Mouse (Mus musculus) gastrocnemius, adult 8-10 months (tissue): ENCODE data around the gene Ppp1r13b. TPM values are rescaled to one million over a fixed set of nuclear protein-coding genes. Genes with fewer than 3 reads are reported as not detected.

Experiments used
- DNase-seq, 2 experiments: peaks; one replicate each; pipeline ENCODE4 v3.0.0; 2022; ENCODE audit warnings: low spot score in 2 of 2
- total RNA-seq, 4 experiments: library from RNA; stranded (reverse); gene quantifications; 2 replicates each; pipeline ENCODE4 v1.2.4; 2022

The Ppp1r13b gene
- total RNA-seq, 4 experiments from 2014 or later: 4.1 to 8.0 (median 6.0) TPM

- no peak for DNase-seq
Observed at GRCm38 (mm10) chr12:111829447-111829846, 78.5 kb downstream of the Ppp1r13b start.

GRCm38 (mm10) chr12:111827556-111827955, 80.4 kb downstream of the Ppp1r13b start:
- DNase-seq: no peak

DNA sequence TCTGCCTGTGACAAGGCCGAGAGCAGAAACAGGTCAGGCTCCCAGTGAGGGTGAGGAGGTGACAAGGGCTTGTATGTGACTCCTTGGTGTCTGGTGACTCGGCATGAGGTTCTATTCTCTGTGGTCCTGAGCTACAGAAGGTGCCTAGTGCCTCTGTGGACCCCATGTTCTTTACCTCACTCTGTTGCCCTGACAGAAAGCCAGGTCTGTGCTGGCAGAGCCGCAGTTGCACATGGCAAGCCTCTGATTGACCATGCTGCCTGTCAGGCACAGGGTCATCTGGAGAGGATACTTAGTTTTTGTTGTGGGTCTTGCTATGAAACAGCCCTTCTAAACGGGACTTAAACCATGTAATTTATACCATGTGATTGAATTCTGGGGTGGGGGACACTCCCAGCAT, 86.0 kb downstream of the Ppp1r13b start:
- DNase-seq: no peak

GRCm38 (mm10) chr12:111820708-111821107, 87.2 kb downstream of the Ppp1r13b start:
- no peak for DNase-seq

- DNase-seq: no peak
Observed at GRCm38 (mm10) chr12:111819936-111820335, 88.0 kb downstream of the Ppp1r13b start.

GRCm38 (mm10) chr12:111817991-111818390, 89.9 kb downstream of the Ppp1r13b start:
- DNase-seq: no peak

- DNase-seq: no peak
Observed at GRCm38 (mm10) chr12:111816967-111817366, 90.9 kb downstream of the Ppp1r13b start.

DNA sequence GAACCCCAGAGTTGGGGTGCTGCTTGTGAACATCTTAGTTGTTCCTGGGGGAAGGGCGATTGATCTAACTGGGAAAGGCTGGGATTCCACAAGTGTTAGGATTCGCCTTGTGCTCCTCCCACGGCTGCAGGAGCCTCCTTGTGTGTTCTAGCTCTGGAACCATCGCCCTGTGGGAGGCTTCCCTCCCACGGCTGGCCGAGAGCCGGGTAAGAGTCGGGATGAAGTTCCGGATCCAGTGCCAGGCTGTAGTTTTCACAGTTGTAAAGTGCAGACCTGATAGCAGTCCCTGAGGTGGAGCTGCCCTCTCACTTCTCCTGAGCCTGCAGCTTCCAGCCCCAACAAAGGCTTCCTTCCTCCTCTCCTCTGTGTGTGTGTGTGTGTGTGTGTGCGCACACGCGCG, 91.4 kb downstream of the Ppp1r13b start:
- peak in 1 of 2 experiments; percentile 42 for DNase-seq

DNA sequence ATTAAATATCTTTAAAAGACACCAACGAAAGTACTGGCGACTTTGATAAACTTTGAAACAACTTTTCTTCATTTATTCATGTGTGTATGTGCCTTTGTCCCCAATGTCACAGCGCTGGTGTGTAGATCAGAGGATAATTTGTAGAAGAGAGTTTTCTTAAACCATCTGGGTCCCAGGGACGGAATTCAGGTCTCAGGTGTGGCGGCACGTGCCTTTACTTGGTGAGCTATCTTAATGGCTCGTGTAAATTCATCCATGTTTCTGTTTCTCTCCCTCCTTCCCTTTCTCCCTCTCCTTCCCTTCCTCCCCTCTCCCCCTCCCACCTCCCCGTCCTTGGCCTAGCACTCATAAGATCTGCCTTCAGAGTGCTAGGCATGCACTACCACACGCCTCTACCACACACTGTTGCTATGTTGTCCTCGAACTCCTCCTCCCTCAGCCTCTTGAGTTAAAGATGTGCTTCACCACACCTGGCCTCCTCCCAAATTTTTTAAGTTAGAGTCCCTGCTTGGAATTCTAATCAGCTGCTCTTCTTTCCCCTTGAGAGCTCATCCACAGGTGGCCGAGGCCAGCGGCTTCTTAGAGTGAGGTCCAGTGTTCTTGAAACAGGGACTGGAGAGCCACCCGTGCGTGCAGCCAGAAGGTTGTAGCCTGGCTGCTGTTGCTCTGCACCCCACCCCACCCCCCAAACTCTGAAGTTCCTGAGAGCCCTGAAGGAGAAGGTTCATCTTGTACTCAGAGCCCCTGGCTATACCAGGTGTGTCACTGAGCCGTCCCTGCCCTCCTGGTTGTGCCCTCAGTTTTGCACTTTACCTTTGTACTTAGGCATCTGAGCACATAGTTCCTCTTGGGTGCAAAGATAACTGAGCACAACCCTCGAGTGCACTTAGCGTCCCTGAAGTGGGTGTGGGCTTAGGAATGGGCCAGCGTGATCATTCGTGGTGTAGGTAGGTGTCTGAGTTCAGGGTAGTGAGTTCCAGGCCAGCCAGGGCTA, 92.8 kb downstream of the Ppp1r13b start:
- DNase-seq: no peak

DNA sequence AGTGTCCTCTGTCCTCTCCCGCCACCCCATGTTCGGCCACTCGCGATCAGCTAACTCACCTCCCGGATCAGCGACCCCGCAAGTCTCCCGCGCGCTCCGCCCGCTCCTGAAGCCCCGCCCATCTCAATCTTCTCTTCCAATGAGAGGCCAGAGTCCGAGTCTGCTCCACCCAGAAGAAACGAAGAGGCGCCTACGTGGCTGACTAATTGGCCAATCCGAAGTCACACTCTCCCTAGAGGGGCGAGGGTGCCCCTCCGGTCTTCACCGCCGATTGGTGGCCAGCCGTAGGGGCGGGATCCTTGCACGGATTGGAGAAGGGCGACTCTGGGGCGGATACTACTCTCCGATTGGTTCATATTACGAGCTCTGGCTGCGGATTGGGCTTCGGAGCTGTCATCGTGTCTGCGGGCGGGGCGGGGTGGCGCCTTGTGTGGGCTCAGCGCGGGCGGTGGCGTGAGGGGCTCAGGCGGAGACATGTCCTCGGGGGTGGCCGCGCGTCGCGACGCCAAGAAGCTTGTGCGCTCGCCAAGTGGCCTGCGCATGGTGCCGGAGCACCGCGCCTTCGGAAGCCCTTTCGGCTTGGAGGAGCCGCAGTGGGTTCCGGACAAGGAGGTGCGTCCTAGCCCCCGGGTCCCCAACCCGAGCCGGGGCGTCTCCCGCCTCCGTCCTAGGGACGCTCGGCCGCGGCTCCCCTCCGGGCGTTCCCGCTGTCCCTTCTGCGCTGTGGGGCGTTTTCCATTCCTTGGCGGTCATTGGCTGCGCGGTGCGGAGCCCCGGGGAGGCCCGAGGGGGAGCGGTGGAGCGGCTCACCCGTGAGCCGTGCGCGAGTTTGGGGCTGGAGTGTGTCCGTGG, 93.9 kb downstream of the Ppp1r13b start, which contains the start of the genes Xrcc3 and Zfyve21:
Xrcc3 (minus strand) TSS at position 108 of the 852 bp plus-strand sequence.
Zfyve21 (plus strand) TSS at position 405 of the 852 bp plus-strand sequence.
- peak; percentile 96 to 97 for DNase-seq

DNA sequence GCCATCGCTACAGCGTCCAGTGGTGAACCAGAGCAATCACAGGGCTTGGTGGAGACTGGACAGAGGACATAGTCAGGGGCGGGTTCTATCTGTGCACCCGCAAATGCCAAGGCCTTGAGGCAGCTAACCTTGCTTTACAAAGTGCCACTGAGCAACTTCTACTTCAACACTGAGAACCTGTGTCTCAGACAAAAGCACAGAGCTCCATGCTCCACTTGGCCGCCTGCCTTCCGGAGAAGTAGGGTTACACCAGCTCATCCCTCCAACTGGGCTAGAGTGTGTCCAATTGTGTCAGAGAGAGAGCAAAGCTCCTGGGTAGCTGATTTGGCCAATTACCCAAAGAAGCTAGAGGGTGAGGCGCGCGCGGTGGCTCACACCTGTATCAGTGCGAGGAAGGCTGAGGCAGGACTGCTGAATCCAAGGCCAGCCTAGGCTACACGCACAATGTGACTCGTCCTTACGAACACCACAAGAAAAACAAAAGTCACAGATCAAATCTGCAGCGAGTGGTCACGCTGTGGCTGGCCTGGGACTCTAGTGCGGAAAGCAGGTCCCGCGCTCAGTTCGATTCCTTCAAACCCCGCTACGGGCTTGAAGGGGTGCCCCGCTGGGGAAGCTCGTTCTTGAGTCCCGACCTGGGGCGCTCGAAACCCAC, 94.7 kb downstream of the Ppp1r13b start:
- peak in 1 of 2 experiments; percentile 25 for DNase-seq

- DNase-seq: no peak
Observed at GRCm38 (mm10) chr12:111812611-111813010, 95.3 kb downstream of the Ppp1r13b start.

GRCm38 (mm10) chr12:111812075-111812474, 95.8 kb downstream of the Ppp1r13b start:
- no peak for DNase-seq

GRCm38 (mm10) chr12:111809762-111810161, 98.1 kb downstream of the Ppp1r13b start:
- peak; percentile 65 to 81 for DNase-seq

DNA sequence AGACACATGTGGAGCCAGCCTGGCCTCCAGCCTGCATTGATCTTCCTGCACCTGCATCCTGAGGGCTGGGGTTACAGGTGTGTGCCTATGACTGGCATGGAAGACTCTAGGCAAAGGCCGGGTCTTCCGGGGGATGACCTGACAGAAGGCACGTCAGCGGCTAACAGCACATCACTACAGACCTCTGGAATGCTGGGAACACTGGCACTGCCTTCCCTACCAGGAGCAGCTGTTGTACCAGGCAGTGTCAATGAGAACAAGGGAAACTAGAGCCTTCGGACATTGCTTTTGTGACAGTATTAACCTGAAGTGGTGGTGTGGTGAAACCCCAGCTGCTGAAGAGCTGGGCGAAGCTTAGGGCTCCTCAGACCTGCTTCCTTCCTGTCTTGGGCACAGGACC, 99.1 kb downstream of the Ppp1r13b start:
- DNase-seq: no peak

DNA sequence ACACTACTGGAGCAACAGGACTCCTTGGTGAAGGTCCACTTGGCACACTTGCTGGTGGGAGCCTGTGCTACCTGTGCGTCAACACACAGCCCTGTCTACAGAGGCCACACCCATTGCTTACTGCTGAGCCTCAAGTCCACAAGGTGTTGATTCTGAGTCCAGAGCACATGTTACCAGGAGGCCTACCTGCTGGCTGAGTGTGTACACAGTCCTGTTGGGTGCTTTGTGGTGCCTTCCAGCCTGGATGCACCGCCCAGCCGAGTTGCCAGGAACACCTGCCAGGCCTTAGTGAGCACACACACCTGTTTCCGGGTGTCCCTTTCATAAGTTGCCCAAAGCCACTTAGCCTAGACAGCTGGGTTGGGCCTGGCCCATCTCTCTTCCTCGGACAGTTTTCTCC, 104.4 kb downstream of the Ppp1r13b start:
- DNase-seq: no peak

- no peak for DNase-seq
Observed at GRCm38 (mm10) chr12:111800459-111801183, 107.3 kb downstream of the Ppp1r13b start.

DNA sequence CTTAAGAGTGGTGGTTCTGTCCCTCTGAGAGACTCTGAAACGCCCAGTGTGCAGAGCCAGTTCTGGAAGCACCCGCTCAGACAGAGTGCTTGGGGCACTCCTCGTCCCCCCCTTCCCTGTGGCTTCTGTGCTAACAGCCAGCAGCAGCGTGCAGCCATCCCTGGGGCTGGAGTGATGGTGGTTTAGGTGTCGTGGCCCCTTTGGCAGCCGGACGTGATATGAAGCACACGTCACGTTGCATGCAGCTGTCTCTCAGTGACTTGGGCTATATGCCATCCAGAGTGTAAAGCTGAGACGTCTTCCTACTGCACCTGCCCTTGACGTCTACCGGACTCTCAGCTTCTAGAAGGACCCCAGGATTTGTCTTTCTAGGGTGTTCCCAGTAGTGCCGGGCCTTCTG, 109.4 kb downstream of the Ppp1r13b start:
- no peak for DNase-seq

- DNase-seq: no peak
Observed at GRCm38 (mm10) chr12:111797251-111797650, 110.7 kb downstream of the Ppp1r13b start.

DNA sequence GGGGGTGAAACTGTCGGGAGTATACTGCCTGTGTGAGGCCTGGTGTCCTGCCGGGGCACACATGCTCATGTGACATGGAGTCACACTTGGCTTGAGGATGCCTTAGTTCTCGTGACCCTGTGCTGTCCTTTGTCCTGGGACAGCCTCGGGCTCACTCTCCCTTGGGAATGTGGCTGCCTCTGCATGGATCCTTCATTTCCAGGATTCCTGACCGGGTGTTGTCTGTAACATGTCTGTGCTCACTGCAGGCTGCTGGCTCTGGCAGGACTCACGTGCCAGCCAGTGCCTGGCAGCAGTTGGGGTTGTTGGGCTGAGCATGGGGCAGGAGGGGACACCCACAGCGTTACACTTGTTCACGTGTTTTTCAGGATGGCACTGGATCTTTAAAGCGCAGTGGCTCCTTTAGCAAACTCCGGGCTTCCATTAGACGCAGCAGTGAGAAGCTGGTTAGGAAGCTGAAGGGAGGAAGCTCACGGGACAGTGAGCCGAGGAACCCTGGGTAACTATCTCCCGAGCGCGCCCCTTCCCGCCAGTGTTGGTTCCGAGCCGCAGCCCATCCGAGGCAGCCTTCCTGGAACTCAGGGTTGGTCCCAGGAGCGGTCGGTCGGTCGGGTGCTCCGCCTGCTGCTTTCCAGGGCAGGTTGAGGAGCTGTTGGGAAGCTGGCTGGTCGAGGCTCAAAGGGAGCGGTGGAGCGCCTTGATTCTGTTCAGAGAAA, 112.6 kb downstream of the Ppp1r13b start:
- no peak for DNase-seq
